Mouse (Mus musculus): ENCODE data around the gene Bbx. TPM values are rescaled to one million over a fixed set of nuclear protein-coding genes. Genes with fewer than 3 reads are reported as not detected.
A peak's percentile ranks its signal among the peaks of the same experiment; 100 is the strongest.

Bbx gene
- polyA plus RNA-seq (2012; rRNA removed) = 8.9 and 9.4 TPM in 2 replicates

- no peak for TF ChIP-seq CTCF (IDR thresholded peaks at IDR 0.05; ENCODE audit: borderline replicate concordance, extremely low read depth, insufficient read depth, insufficient read length)
- TF ChIP-seq POLR2A (IDR thresholded peaks at IDR 0.05; ENCODE audit: borderline replicate concordance, extremely low read depth, insufficient read depth, insufficient read length, poor library complexity, severe bottlenecking) = peak; percentile 64
- DNase-seq (ENCODE audit: low read depth) = peak; percentile 99
Observed at GRCm38 (mm10) chr16:50432062-50432878, at the start of gene Bbx. Gene Bbx (minus strand): TSS chr16:50432390.

GRCm38 (mm10) chr16:50481892-50482291 is 49.7 kb upstream of the Bbx start:
- no peak for DNase-seq (ENCODE audit: low read depth)
- TF ChIP-seq CTCF (IDR thresholded peaks at IDR 0.05; ENCODE audit: borderline replicate concordance, extremely low read depth, insufficient read depth, insufficient read length) (no peak), POLR2A (IDR thresholded peaks at IDR 0.05; ENCODE audit: borderline replicate concordance, extremely low read depth, insufficient read depth, insufficient read length, poor library complexity, severe bottlenecking) (no peak)

GRCm38 (mm10) chr16:50481341-50481740 is 49.2 kb upstream of the Bbx start:
- no peak for DNase-seq (ENCODE audit: low read depth)
- TF ChIP-seq CTCF (IDR thresholded peaks at IDR 0.05; ENCODE audit: borderline replicate concordance, extremely low read depth, insufficient read depth, insufficient read length) = no peak
- no peak for TF ChIP-seq POLR2A (IDR thresholded peaks at IDR 0.05; ENCODE audit: borderline replicate concordance, extremely low read depth, insufficient read depth, insufficient read length, poor library complexity, severe bottlenecking)

GRCm38 (mm10) chr16:50478695-50479094 is 46.5 kb upstream of the Bbx start:
- TF ChIP-seq CTCF (IDR thresholded peaks at IDR 0.05; ENCODE audit: borderline replicate concordance, extremely low read depth, insufficient read depth, insufficient read length) (no peak), POLR2A (IDR thresholded peaks at IDR 0.05; ENCODE audit: borderline replicate concordance, extremely low read depth, insufficient read depth, insufficient read length, poor library complexity, severe bottlenecking) (no peak)
- no peak for DNase-seq (ENCODE audit: low read depth)

- DNase-seq (ENCODE audit: low read depth) = no peak
- no peak for TF ChIP-seq POLR2A (IDR thresholded peaks at IDR 0.05; ENCODE audit: borderline replicate concordance, extremely low read depth, insufficient read depth, insufficient read length, poor library complexity, severe bottlenecking)
- TF ChIP-seq CTCF (IDR thresholded peaks at IDR 0.05; ENCODE audit: borderline replicate concordance, extremely low read depth, insufficient read depth, insufficient read length) = no peak
Observed at GRCm38 (mm10) chr16:50477628-50478027, 45.4 kb upstream of the Bbx start.

GRCm38 (mm10) chr16:50462226-50462870 is 30.2 kb upstream of the Bbx start:
- TF ChIP-seq CTCF (IDR thresholded peaks at IDR 0.05; ENCODE audit: borderline replicate concordance, extremely low read depth, insufficient read depth, insufficient read length) (no peak), POLR2A (IDR thresholded peaks at IDR 0.05; ENCODE audit: borderline replicate concordance, extremely low read depth, insufficient read depth, insufficient read length, poor library complexity, severe bottlenecking) (no peak)
- DNase-seq (ENCODE audit: low read depth) = peak; percentile 1

- DNase-seq (ENCODE audit: low read depth) = no peak
- TF ChIP-seq POLR2A (IDR thresholded peaks at IDR 0.05; ENCODE audit: borderline replicate concordance, extremely low read depth, insufficient read depth, insufficient read length, poor library complexity, severe bottlenecking) (no peak), CTCF (IDR thresholded peaks at IDR 0.05; ENCODE audit: borderline replicate concordance, extremely low read depth, insufficient read depth, insufficient read length) (no peak)
Observed at GRCm38 (mm10) chr16:50459146-50459545, 27.0 kb upstream of the Bbx start.

- TF ChIP-seq POLR2A (IDR thresholded peaks at IDR 0.05; ENCODE audit: borderline replicate concordance, extremely low read depth, insufficient read depth, insufficient read length, poor library complexity, severe bottlenecking) = no peak
- TF ChIP-seq CTCF (IDR thresholded peaks at IDR 0.05; ENCODE audit: borderline replicate concordance, extremely low read depth, insufficient read depth, insufficient read length) = no peak
- DNase-seq (ENCODE audit: low read depth) = no peak
Observed at GRCm38 (mm10) chr16:50456053-50456452, 23.9 kb upstream of the Bbx start.

GRCm38 (mm10) chr16:50449086-50449485 is 16.9 kb upstream of the Bbx start:
- TF ChIP-seq CTCF (IDR thresholded peaks at IDR 0.05; ENCODE audit: borderline replicate concordance, extremely low read depth, insufficient read depth, insufficient read length) (no peak), POLR2A (IDR thresholded peaks at IDR 0.05; ENCODE audit: borderline replicate concordance, extremely low read depth, insufficient read depth, insufficient read length, poor library complexity, severe bottlenecking) (no peak)
- no peak for DNase-seq (ENCODE audit: low read depth)

- TF ChIP-seq CTCF (IDR thresholded peaks at IDR 0.05; ENCODE audit: borderline replicate concordance, extremely low read depth, insufficient read depth, insufficient read length) (no peak), POLR2A (IDR thresholded peaks at IDR 0.05; ENCODE audit: borderline replicate concordance, extremely low read depth, insufficient read depth, insufficient read length, poor library complexity, severe bottlenecking) (no peak)
- no peak for DNase-seq (ENCODE audit: low read depth)
Observed at GRCm38 (mm10) chr16:50445014-50445413, 12.8 kb upstream of the Bbx start.

GRCm38 (mm10) chr16:50438816-50439215 is 6.6 kb upstream of the Bbx start:
- DNase-seq (ENCODE audit: low read depth) = no peak
- TF ChIP-seq POLR2A (IDR thresholded peaks at IDR 0.05; ENCODE audit: borderline replicate concordance, extremely low read depth, insufficient read depth, insufficient read length, poor library complexity, severe bottlenecking) (no peak), CTCF (IDR thresholded peaks at IDR 0.05; ENCODE audit: borderline replicate concordance, extremely low read depth, insufficient read depth, insufficient read length) (no peak)
